Mouse (Mus musculus) embryonic fibroblast, embryonic 13.5 days (primary cell): ENCODE measurements around the gene Gpr84. TPM values are rescaled to one million over a fixed set of nuclear protein-coding genes. Genes with fewer than 3 reads are reported as not detected.

Experiments
- H3K27ac ChIP-seq: 2 replicates; pipeline ENCODE4 v1.5.1; 2012; ENCODE audit warnings: low read length, control low read depth, inconsistent platforms; ENCODE audit not compliant: insufficient read depth
- H3K4me1 ChIP-seq: 2 replicates; pipeline ENCODE4 v1.6.1; 2011; ENCODE audit warnings: low read length; ENCODE audit not compliant: control insufficient read depth, insufficient read depth
- H3K4me3 ChIP-seq: 2 replicates; pipeline ENCODE4 v1.5.1; 2011; ENCODE audit warnings: mild to moderate bottlenecking, control low read depth, low read length; ENCODE audit not compliant: insufficient read depth
- CTCF ChIP-seq: IDR thresholded peaks from 2 replicates; pipeline ENCODE4 v1.5.1; 2011; ENCODE audit warnings: mild to moderate bottlenecking, control low read depth, low read length, moderate library complexity, borderline replicate concordance; ENCODE audit not compliant: insufficient read depth
- POLR2A ChIP-seq: IDR thresholded peaks from 2 replicates; pipeline ENCODE4 v1.6.1; 2011; ENCODE audit warnings: low read depth, mild to moderate bottlenecking, control low read depth, low read length, moderate library complexity
- polyA plus RNA-seq: library from polyadenylated mRNA; stranded (reverse); fragments of >200 nt; gene quantifications from 2 replicates; pipeline ENCODE4 v1.2.4, GENCODE M21; 2011; ENCODE audit warnings: low read depth; ENCODE audit not compliant: missing spikeins, insufficient read length

The Gpr84 gene
- polyA plus RNA-seq, 1 experiment = 0.40 TPM

DNA sequence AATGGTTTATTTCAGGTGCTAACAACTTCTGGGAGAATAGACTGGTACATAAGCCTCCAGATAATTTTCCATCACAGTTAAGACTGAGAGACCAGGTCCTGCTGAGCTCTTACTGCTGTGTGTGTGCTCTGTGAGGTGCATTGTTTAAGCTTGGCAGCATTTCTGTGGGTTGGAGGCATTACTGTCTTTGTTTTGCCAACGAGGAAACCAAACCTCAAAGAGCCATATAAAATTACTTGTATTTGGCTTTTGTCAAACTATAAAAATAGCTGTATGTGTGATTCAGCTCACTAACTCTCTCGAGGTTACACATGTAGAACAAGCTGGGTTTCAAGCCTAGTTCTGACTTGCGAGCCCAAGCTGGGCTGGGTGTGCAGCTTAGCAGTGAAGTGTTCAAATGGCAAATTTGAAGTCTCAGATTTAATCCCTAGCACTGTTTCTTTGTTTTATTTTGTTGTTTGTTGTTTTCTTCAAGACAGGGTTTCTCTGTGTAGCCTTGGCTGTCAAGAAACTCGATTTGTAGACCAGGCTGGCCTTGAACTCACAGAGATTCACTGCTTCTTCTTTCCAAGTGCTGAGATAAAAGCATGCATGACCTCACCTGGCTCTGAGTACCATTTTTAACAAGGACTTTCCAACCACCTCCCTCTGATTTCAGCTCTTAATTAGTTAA, 17.6 kb downstream of the Gpr84 start:
- H3K4me1 ChIP-seq = peaks cover 4% of the 10 kb centered on the region; the same call in 1 of the 2 replicates
- peak overlapping the region; percentile 80 for H3K27ac ChIP-seq
- TF ChIP-seq POLR2A (no peak), CTCF (no peak)
- H3K4me3 ChIP-seq = no peak overlapping the region

DNA sequence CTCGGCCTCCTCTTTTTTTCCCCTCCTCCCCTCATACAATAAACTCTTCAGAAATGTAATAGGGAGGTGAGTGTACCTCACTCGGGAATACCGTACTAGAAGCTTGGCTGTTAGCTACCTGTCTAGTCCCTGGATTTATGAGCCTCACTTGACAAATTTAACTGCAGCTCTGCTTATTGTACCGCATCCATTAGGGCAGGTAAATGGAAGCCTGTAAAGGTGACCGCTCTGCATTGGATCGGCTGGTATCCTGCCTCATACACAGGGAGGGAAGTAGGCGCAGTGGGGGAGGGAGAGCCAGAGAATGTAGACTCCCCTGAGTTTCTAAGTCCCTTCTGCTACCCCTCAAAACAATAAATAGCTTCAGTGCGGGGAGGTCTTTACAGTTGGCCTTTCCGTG, 19.6 kb downstream of the Gpr84 start:
- Histone ChIP-seq H3K4me3 (no peak overlapping the region), H3K4me1 (peaks cover 7% of the 10 kb centered on the region; the same call in 1 of the 2 replicates), H3K27ac (no peak overlapping the region)
- TF ChIP-seq POLR2A = no peak

DNA sequence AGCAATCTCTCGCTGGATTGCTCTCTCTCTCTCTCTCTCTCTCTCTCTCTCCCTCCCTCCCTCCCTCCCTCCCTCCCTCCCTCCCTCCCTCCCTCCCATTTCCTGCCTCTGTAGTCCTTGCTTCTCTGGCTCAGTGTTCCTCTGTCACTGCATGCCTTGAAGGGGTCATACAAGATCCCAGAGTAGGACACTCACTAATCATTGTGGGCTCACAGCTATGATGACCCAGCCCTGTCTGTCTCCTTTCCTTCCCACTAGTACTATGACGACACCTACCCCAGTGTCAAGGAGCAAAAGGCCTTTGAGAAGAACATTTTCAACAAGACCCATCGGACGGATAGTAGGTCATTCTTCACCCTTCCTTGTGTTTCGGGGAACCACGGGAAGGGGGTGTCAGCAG, 20.0 kb downstream of the Gpr84 start:
- Histone ChIP-seq H3K4me1 (peaks cover 11% of the 10 kb centered on the region), H3K4me3 (no peak overlapping the region), H3K27ac (no peak overlapping the region)
- TF ChIP-seq CTCF (no peak), POLR2A (no peak)

GRCm38 (mm10) chr15:103289600-103289999, 20.8 kb downstream of the Gpr84 start:
- Histone ChIP-seq H3K4me1 (peaks cover 15% of the 10 kb centered on the region), H3K27ac (no peak overlapping the region), H3K4me3 (no peak overlapping the region)
- no peak for TF ChIP-seq POLR2A
- TF ChIP-seq CTCF = no peak

DNA sequence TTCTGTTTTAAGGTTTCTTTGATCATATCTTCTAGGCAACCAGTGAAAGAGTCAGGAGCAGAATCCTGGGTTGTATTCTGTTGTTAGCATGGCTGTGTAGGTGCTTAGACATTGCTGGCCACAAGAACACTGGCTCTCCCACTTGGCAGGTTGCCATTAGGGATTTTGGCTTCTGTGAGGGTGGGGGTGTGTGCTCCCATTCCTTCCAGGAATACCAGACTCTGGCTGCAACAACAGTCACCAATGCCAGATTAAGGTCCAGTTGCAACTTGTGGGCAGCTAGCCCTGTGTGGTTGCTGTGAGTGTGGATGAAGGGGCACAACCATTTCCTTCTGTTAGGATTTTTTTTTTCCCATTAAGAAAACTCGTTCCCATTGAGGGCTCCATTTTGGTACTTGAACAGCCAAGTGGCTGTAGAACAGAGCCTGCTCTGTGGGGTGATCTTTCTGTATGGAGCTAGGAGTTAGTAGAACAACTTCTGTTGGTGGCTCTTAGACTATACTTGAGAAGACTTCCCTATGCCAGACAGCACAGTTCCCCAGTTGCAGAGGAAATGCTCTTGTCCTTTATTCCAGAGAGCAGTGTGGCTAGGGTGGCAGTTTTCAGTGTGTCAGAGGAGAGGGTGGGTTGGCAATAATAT, 24.5 kb downstream of the Gpr84 start:
- no peak overlapping the region for H3K4me3 ChIP-seq
- TF ChIP-seq POLR2A (no peak), CTCF (no peak)
- peaks cover 15% of the 10 kb centered on the region for H3K4me1 ChIP-seq
- peak overlapping the region; percentile 38; the same call in 1 of the 2 replicates for H3K27ac ChIP-seq

- peaks cover 11% of the 10 kb centered on the region; the same call in 1 of the 2 replicates for H3K4me1 ChIP-seq
- H3K27ac ChIP-seq = no peak overlapping the region; the same call in 1 of the 2 replicates
- H3K4me3 ChIP-seq = no peak overlapping the region
- TF ChIP-seq CTCF (peak; percentile 4; the same call in 1 of the 2 replicates), POLR2A (no peak)
Observed at GRCm38 (mm10) chr15:103284647-103285046, 25.8 kb downstream of the Gpr84 start.

- H3K4me3 ChIP-seq = no peak overlapping the region
- TF ChIP-seq POLR2A (no peak), CTCF (0 out of 2 replicates have a peak, but pooled peaks have one; percentile 30)
- no peak overlapping the region for H3K27ac ChIP-seq
- peaks cover 11% of the 10 kb centered on the region; the same call in 1 of the 2 replicates for H3K4me1 ChIP-seq
Observed at GRCm38 (mm10) chr15:103284066-103284465, 26.3 kb downstream of the Gpr84 start.

- TF ChIP-seq POLR2A (no peak), CTCF (no peak)
- Histone ChIP-seq H3K4me1 (peaks cover 11% of the 10 kb centered on the region; the same call in 1 of the 2 replicates), H3K27ac (no peak overlapping the region), H3K4me3 (no peak overlapping the region)
Observed at GRCm38 (mm10) chr15:103281465-103282205, 28.8 kb downstream of the Gpr84 start.

DNA sequence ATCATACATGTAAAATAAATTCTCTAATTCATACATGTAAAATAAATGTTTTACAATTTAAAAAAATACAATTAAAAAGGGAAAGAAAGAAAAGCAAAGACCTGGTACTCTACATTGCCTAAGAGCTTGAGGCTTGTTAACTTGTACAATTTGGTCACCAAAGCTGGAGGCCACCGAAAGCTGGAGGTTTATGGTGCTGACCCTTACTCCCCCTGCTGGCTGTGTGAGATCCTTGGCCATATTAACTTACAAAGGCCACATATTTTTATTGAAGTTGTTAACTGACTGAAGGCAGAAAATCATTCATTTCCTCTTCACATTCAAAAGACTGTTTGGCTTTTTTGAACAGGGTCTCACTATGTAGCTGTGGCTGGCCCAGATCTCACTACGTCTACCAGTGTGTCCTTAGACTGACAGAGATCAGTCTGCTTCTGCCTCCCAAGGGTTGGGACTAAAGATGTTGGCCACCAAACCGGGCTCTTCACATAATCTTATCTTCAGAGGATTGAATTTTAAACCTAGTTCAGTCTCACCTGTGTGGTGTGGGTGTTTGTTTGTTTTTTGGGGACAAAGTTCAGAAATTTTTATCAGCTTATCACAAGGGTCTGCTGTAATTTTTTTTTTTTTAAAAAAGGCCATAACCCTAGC, 29.5 kb downstream of the Gpr84 start:
- no peak overlapping the region for H3K27ac ChIP-seq
- H3K4me1 ChIP-seq = peaks cover 8% of the 10 kb centered on the region; the same call in 1 of the 2 replicates
- TF ChIP-seq CTCF (peak; percentile 36; the same call in 1 of the 2 replicates), POLR2A (no peak)
- no peak overlapping the region for H3K4me3 ChIP-seq

GRCm38 (mm10) chr15:103279750-103280149, 30.7 kb downstream of the Gpr84 start:
- TF ChIP-seq CTCF = no peak
- no peak for TF ChIP-seq POLR2A
- H3K27ac ChIP-seq = no peak overlapping the region
- H3K4me3 ChIP-seq = no peak overlapping the region
- peaks cover under 1% of the 10 kb centered on the region; the same call in 1 of the 2 replicates for H3K4me1 ChIP-seq
